Mouse (Mus musculus) stomach, postnatal 0 days (tissue): ENCODE measurements around the gene Ddit4l.

ENCODE experiments used
- CTCF ChIP-seq: IDR thresholded peaks from 2 replicates; pipeline ENCODE4 v1.5.1; 2016; ENCODE audit warnings: antibody characterized with exemption, low read depth, mild to moderate bottlenecking, moderate library complexity
- EP300 ChIP-seq: optimal IDR thresholded peaks from 2 replicates; pipeline ENCODE3; 2016; ENCODE audit warnings: antibody characterized with exemption

DNA sequence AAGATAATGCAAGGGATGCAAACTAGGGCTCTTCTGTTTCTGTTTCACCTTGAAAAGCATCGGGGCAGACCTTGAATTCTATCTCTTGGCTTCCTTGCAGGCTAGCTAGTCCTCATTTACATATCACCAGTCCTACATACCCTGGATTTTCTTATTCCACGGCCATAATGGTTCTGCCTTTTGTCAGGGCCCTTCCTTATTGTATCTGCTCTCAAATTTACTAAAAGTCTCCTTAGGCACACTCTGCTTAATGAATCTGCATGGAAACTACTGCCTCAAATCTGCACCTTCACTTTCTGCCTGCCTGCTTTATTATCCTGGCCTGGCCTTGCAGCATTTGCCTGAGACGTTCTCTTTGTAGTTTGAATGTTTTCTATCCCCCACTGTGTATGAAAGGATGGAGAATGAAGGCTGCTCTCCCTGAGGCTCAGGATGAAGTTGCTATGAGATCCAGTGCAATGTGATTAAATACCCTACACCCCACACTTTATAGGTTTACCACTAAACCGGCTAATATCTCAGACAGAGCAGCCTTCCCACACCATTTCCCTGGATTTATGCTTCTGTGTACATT is 27.0 kb upstream of the Ddit4l start:
- TF ChIP-seq CTCF (no peak), EP300 (no peak)
